Mouse (Mus musculus): ENCODE data around the gene Cox7c.

Cox7c gene

DNA sequence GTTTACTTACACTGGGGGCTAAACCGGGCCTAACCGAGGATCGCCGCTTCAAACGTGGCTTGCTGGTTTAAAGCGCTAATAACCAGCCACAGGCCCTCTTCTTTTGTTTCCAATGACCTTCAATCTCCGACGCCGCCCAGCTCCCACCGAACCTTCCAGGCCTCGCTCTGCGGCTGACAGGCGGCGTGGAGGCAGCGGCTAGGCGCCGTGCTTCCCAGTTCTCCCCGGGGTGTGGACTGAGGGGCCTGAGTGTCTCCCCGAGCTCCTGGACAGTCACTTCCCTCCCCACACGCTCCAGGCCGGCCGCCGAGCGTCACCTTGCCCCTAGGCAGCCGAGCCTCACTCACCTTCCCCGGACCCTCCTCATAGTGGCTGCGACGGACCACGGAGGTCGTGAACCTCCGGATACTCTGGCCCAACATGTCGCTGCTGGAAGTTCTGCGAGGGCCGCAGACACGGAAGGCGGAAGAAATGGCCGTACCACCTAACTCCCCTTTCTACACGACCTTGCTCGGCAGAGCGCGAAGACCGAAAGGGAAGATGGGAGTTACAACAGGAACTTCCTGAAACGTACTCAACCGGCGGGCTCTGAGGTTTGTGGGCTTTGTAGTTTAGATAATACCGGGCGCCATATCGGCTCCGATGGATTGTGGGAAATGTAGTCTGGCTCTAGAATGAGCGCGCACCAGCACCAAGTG lies at the start of gene Cox7c:
TSS of gene Cox7c (minus strand) at position 651 of the 698 bp plus-strand sequence.
- peak; percentile 95 for DNase-seq

DNA sequence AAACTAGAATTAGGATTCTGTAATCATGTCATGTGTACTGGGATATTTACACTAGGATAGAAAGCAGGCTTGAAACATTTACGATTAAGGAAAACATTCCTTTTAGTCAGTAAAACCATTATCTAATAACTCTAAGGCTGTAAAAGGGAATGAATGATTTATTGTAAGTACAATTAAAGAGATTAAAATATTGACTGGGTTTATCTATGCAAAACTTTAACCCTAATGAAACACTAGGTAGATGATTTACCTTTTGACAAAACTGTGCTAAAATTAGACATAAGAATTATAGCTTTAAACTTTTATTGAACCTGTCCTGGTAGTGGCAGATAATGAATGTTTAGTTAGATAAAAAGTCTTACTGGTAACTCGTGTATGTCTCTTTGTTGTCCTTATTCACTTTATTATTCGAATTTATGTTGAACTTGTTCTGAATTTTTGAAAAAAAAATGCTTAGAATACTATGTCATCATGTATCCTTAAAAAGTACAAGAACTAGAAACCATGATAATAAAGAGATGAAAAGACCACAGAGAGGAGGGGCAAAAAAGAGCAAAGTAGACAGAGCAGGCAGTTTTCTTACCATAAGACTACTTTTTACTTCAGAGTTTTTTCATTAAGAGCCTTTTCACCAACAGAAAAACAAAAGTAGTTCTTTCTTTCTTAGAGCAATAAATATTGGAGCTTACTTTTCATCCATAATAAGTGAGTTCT lies 21.5 kb upstream of the Cox7c start:
- DNase-seq = no peak

GRCm38 (mm10) chr13:86067508-86067907 lies 20.8 kb upstream of the Cox7c start:
- DNase-seq = no peak

- DNase-seq = peak; percentile 12
These were observed 7.4 kb upstream of the Cox7c start for GRCm38 (mm10) chr13:86054091-86054490.

GRCm38 (mm10) chr13:86004907-86005675 lies 41.6 kb downstream of the Cox7c start:
- DNase-seq = no peak

All from embryo, embryonic 11 days (tissue).